Mouse (Mus musculus): ENCODE data around the gene Myh11. TPM values are rescaled to one million over a fixed set of nuclear protein-coding genes. Genes with fewer than 3 reads are reported as not detected.
A peak's percentile ranks its signal among the peaks of the same experiment; 100 is the strongest.

The Myh11 gene
- total RNA-seq (2021) = 10 to 100 TPM; 14.1 to 17.6 TPM
- long read RNA-seq, experiment 1, partial matches to known transcripts = 3 of 5 reads
- long read RNA-seq, experiment 1, other reads (novel, unspliced or antisense) = 2 of 5 reads
- long read RNA-seq, experiment 2, partial matches to known transcripts = 2 of 2 reads
- long read RNA-seq, experiment 2, other reads (novel, unspliced or antisense) = 0 of 2 reads

GRCm38 (mm10) chr16:14291223-14291622, at the start of gene Myh11:
Myh11 (minus strand) TSS chr16:14291372.
- intact Hi-C loops (cut with DNase I) = loop anchor here (2.0 to 5.0 kb wide), 2 partner anchors 34 to 52 kb away; no protein-coding TSS in a partner anchor
- DNase-seq = peak; percentile 63 to 74

- DNase-seq = no peak
- intact Hi-C loops (cut with DNase I) = no loop called here
These were observed 37.0 kb upstream of the Myh11 start for GRCm38 (mm10) chr16:14328156-14328555.

- no peak for DNase-seq
- intact Hi-C loops (cut with DNase I) = no loop called here
These were observed 29.3 kb upstream of the Myh11 start for GRCm38 (mm10) chr16:14320494-14320893.

GRCm38 (mm10) chr16:14319681-14320080, 28.5 kb upstream of the Myh11 start:
- DNase-seq = no peak
- intact Hi-C loops (cut with DNase I) = loop anchor here (5.0 kb wide), 1 partner anchor 43 kb away; the partner anchor contains the start of gene Abcc1

- intact Hi-C loops (cut with DNase I) = loop anchor here (5.0 kb wide), 1 partner anchor 45 kb away; the partner anchor contains the start of gene Abcc1
- DNase-seq = peak; percentile 95 to 98
These were observed 26.0 kb upstream of the Myh11 start, which contains the start of gene Fopnl for GRCm38 (mm10) chr16:14316884-14317876. Fopnl (minus strand) TSS chr16:14317405.

GRCm38 (mm10) chr16:14312914-14313313, 21.7 kb upstream of the Myh11 start:
- intact Hi-C loops (cut with DNase I) = loop anchor here (5.0 kb wide), 2 partner anchors 76 to 134 kb away; no protein-coding TSS in a partner anchor
- DNase-seq = no peak

GRCm38 (mm10) chr16:14311371-14311770, 20.2 kb upstream of the Myh11 start:
- no peak for DNase-seq
- intact Hi-C loops (cut with DNase I) = loop anchor here (5.0 kb wide), 2 partner anchors 74 to 136 kb away; no protein-coding TSS in a partner anchor

- intact Hi-C loops (cut with DNase I) = loop anchor here (5.0 kb wide), 2 partner anchors 73 to 137 kb away; no protein-coding TSS in a partner anchor
- no peak for DNase-seq
These were observed 18.7 kb upstream of the Myh11 start for GRCm38 (mm10) chr16:14309833-14310232.

- intact Hi-C loops (cut with DNase I) = no loop called here
- no peak for DNase-seq
These were observed 17.3 kb upstream of the Myh11 start for GRCm38 (mm10) chr16:14308245-14309073.

GRCm38 (mm10) chr16:14307373-14307772, 16.2 kb upstream of the Myh11 start:
- intact Hi-C loops (cut with DNase I) = no loop called here
- DNase-seq = no peak

- intact Hi-C loops (cut with DNase I) = no loop called here
- DNase-seq = no peak
These were observed 15.3 kb upstream of the Myh11 start for GRCm38 (mm10) chr16:14306451-14306850.

GRCm38 (mm10) chr16:14304791-14305190, 13.6 kb upstream of the Myh11 start:
- intact Hi-C loops (cut with DNase I) = no loop called here
- DNase-seq = no peak

- intact Hi-C loops (cut with DNase I) = no loop called here
- DNase-seq = no peak
These were observed 12.5 kb upstream of the Myh11 start for GRCm38 (mm10) chr16:14303676-14304075.

GRCm38 (mm10) chr16:14303148-14303547, 12.0 kb upstream of the Myh11 start:
- DNase-seq = no peak
- intact Hi-C loops (cut with DNase I) = no loop called here

- intact Hi-C loops (cut with DNase I) = no loop called here
- no peak for DNase-seq
These were observed 7.3 kb upstream of the Myh11 start for GRCm38 (mm10) chr16:14298461-14298860.

- intact Hi-C loops (cut with DNase I) = no loop called here
These were observed 6.6 kb upstream of the Myh11 start for GRCm38 (mm10) chr16:14297746-14298145.

GRCm38 (mm10) chr16:14297137-14297536, 6.0 kb upstream of the Myh11 start:
- DNase-seq = no peak
- intact Hi-C loops (cut with DNase I) = no loop called here

More at GRCm38 (mm10) chr16:14297746-14298145, 6.6 kb upstream of the Myh11 start:
- DNase-seq = no peak

GRCm38 (mm10) chr16:14296544-14297124, 5.5 kb upstream of the Myh11 start:
- DNase-seq = no peak
- intact Hi-C loops (cut with DNase I) = no loop called here

GRCm38 (mm10) chr16:14295291-14295690, 4.1 kb upstream of the Myh11 start:
- DNase-seq = no peak
- intact Hi-C loops (cut with DNase I) = no loop called here
